Mouse (Mus musculus): Measurements from ENCODE around the gene Jmjd1c.

DNA sequence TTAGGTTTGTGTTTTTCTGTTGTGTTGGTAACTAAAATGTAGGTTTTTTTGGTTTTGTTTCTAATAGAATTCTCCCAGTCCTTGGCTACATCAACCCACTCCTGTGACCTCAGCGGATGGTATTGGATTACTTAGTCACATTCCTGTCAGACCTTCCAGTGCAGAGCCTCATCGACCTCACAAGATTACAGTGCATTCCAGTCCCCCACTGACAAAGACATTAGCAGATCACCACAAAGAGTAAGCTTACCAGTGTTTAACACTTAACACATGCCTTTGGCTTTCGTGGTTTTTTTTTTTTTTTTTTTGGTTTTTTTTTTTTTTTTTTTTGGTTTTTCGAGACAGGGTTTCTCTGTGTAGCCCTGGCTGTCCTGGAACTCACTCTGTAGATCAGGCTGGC lies 128.0 kb downstream of the Jmjd1c start:
- TF ChIP-seq POLR2A (IDR thresholded peaks at IDR 0.05; ENCODE audit: low read depth, low read length) (no peak), CTCF (IDR thresholded peaks at IDR 0.05; ENCODE audit: extremely low read depth, insufficient read length, insufficient replicate concordance, low read depth, low read length) (no peak)

All from small intestine, adult 2 months (tissue).